Mouse (Mus musculus): ENCODE data around the gene Nktr. TPM values are rescaled to one million over a fixed set of nuclear protein-coding genes. Genes with fewer than 3 reads are reported as not detected.

The Nktr gene
- polyA plus RNA-seq, 1 experiment from 2014 or later = 88.1 TPM

DNA sequence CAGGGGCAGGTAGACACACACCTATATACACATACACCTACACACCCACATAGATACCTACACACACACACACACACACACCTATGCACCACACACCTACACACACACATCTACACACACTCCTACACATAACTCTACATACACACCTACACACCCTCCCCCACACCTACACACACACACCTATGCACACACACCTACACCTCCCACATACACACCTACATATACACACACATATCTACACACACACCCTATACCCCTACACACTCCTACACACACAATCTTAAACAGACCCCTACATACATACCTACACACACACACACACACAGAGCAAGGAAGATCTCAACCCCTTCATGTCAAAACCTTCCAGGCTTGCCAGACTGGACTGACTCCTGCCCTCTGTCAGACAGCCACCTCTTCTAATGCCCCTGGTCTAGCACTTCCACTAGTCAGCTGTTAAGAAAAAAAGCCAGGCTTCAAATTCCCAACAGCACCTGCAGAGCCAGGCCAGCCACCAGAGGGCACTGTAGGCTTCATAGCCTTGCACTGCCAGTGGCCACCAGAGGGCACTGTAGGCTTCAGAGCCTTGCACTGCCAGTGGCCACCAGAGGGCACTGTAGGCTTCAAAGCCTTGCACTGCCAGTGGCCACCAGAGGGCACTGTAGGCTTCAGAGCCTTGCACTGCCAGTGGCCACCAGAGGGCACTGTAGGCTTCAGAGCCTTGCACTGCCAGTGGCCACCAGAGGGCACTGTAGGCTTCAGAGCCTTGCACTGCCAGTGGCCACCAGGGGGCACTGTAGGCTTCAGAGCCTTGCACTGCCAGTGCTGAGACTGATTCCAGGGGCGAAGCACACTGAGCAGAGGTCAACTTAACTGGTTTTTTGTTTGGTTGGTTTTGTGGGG lies 21.6 kb upstream of the Nktr start:
- WGBS = 100% methylated on average over 1 of the region's 1 CpGs
- H3K36me3 ChIP-seq (ENCODE audit: control insufficient read depth, insufficient read depth, low read length) = peaks cover 7% of the 10 kb centered on the region
- H3K4me2 ChIP-seq (replicated peaks; ENCODE audit: low read depth, low read length) = no peak overlapping the region
- no peak overlapping the region for H3K9ac ChIP-seq (replicated peaks; ENCODE audit: low read depth, low read length)
- H3K27me3 ChIP-seq (ENCODE audit: control insufficient read depth, insufficient read depth, low read length) = no peaks in the 10 kb centered on the region
- no peak overlapping the region for H3K4me3 ChIP-seq (ENCODE audit: low read depth, low read length)
- peak; percentile 71; the same call in 1 of the 2 replicates for ATAC-seq (ENCODE audit: insufficient number of reproducible peaks, insufficient read depth, low FRiP score, low read depth)
- H3K4me1 ChIP-seq (ENCODE audit: control insufficient read depth, insufficient read depth, low read length) = no peaks in the 10 kb centered on the region
- no peaks in the 10 kb centered on the region for H3K9me3 ChIP-seq (ENCODE audit: control insufficient read depth, low read depth, low read length)
- no peak overlapping the region for H3K27ac ChIP-seq (ENCODE audit: low read length)

DNA sequence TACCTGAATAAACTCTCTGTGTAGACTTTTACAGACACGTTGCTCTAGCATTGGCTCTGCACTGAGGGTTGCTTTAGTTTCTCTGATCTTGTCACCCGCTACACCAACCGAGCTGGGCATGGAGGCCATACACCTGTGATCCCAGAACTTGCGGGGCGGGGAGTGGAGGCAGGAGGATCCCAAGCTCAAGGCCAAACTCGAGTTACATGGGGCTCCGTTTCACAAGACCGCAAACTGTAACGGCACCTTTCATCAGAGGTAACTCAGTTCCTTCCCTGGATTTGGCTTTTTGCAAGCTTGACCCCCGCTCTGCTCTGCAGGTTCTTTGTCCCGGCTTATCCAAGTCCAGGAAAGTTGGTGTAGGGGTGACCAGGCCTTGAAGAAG lies 14.7 kb upstream of the Nktr start:
- H3K27me3 ChIP-seq (ENCODE audit: control insufficient read depth, insufficient read depth, low read length) = no peaks in the 10 kb centered on the region
- peak overlapping the region; percentile 90 for H3K4me2 ChIP-seq (replicated peaks; ENCODE audit: low read depth, low read length)
- WGBS = 31% methylated on average over 11 of the region's 11 CpGs
- no peaks in the 10 kb centered on the region for H3K36me3 ChIP-seq (ENCODE audit: control insufficient read depth, insufficient read depth, low read length)
- peak overlapping the region; percentile 54; the same call in 1 of the 2 replicates for H3K9ac ChIP-seq (replicated peaks; ENCODE audit: low read depth, low read length)
- H3K4me3 ChIP-seq (ENCODE audit: low read depth, low read length) = peak overlapping the region; percentile 78
- no peak for ATAC-seq (ENCODE audit: insufficient number of reproducible peaks, insufficient read depth, low FRiP score, low read depth)
- peak overlapping the region; percentile 29; the same call in 1 of the 2 replicates for H3K27ac ChIP-seq (ENCODE audit: low read length)
- H3K4me1 ChIP-seq (ENCODE audit: control insufficient read depth, insufficient read depth, low read length) = peaks cover 8% of the 10 kb centered on the region
- H3K9me3 ChIP-seq (ENCODE audit: control insufficient read depth, low read depth, low read length) = no peaks in the 10 kb centered on the region

DNA sequence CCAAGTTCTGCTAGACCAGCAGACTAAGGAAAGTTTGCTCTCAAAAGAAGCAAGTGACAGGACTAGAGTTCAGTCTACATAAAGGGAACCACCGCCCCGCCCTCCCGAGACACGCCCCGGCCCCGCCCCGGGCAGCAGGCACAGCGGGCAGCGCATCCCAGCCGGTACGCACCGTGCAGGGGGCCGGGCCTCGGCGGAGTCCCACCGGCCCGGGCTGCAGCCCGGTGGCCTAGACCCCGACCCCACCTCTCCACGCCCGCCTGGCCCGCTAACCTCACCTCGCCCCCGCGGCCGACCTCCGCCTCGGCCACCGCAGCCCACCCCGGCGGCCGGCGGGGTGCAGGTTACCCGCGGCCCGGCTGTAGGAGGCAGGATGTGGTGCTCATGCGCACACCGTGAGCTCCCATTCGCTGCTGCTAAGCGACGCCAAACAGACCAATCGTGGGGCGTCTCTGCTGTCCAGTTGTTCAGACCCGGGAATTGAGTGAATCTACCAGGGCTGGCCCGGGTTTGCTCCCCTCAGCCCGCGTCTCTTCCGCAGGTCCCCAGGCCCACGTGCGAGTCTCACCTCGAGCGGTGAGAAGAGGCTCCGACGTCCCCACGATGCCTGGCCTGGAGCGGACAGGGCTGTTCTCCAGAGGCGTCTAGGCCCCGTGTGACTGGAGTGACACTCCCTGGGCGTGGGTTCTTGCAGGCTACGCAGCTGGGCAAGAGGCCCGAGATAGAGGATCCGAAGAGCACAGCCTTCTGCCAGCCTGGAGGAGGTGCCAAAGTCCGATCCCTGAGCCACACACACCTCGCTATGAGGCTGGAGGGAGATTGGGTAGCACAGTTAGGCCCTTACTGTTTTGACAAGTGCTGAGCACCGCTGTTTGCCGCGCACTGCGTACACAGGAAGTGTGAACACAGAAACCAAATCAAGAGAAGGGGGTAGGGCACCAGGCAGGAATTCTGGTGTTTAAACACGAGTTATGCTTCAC lies 14.0 kb upstream of the Nktr start, which contains the start of gene Sec22c:
Sec22c (minus strand) TSS at position 845 of the 980 bp plus-strand sequence.
- whole genome bisulfite sequencing = under 1% methylated on average over 66 of the region's 69 CpGs

DNA sequence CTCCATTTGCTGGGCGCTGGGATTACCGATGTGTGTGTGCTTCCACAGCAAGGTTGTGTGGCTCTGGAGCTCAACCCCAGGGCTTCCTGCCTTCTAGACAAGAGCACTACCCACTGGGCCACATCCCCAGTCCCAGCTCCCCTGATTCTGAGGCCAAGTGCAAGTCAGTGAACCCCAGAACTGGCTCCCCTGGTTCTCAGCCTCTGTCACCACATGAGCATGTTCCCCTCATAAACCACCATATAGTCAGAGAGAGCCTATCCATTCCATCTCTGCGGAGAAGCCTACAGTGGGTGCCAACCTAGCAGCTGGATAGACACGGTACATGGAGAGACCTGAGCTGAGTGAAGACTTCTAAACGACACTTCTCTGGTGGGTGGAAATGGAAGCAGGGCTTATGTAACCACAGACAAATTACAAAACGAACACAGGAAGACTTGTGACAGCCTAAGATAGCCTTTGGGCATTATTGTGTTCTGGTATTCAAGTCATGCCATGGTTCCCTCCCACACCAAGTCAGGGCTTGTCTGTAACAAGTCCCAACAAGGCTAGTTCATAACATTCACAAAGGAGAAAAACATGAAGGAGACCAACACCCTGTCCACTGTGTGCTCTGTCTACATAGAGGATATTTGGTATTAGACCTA lies 12.8 kb upstream of the Nktr start:
- H3K27me3 ChIP-seq (ENCODE audit: control insufficient read depth, insufficient read depth, low read length) = no peaks in the 10 kb centered on the region
- H3K4me3 ChIP-seq (ENCODE audit: low read depth, low read length) = no peak overlapping the region
- no peaks in the 10 kb centered on the region for H3K36me3 ChIP-seq (ENCODE audit: control insufficient read depth, insufficient read depth, low read length)
- no peak overlapping the region for H3K27ac ChIP-seq (ENCODE audit: low read length)
- no peak for ATAC-seq (ENCODE audit: insufficient number of reproducible peaks, insufficient read depth, low FRiP score, low read depth)
- no peak overlapping the region for H3K9ac ChIP-seq (replicated peaks; ENCODE audit: low read depth, low read length)
- H3K4me2 ChIP-seq (replicated peaks; ENCODE audit: low read depth, low read length) = 0 out of 2 replicates have a peak overlapping the region, but pooled peaks have one; percentile 90
- peaks cover 15% of the 10 kb centered on the region for H3K4me1 ChIP-seq (ENCODE audit: control insufficient read depth, insufficient read depth, low read length)
- 70% methylated on average over 6 of the region's 6 CpGs for whole genome bisulfite sequencing
- H3K9me3 ChIP-seq (ENCODE audit: control insufficient read depth, low read depth, low read length) = no peaks in the 10 kb centered on the region

More for the DNA sequence above, 14.0 kb upstream of the Nktr start, which contains the start of gene Sec22c:
- Histone ChIP-seq H3K9me3 (ENCODE audit: control insufficient read depth, low read depth, low read length) (no peaks in the 10 kb centered on the region), H3K27ac (ENCODE audit: low read length) (peak within 1 kb of the TSS; percentile 85), H3K27me3 (ENCODE audit: control insufficient read depth, insufficient read depth, low read length) (no peaks in the 10 kb centered on the region), H3K4me3 (ENCODE audit: low read depth, low read length) (peak within 1 kb of the TSS; percentile 78), H3K4me2 (replicated peaks; ENCODE audit: low read depth, low read length) (peak within 1 kb of the TSS; percentile 90), H3K9ac (replicated peaks; ENCODE audit: low read depth, low read length) (peak within 1 kb of the TSS; percentile 54), H3K4me1 (ENCODE audit: control insufficient read depth, insufficient read depth, low read length) (peaks cover 12% of the 10 kb centered on the region), H3K36me3 (ENCODE audit: control insufficient read depth, insufficient read depth, low read length) (no peaks in the 10 kb centered on the region)
- peak; percentile 97 for ATAC-seq (ENCODE audit: insufficient number of reproducible peaks, insufficient read depth, low FRiP score, low read depth)

DNA sequence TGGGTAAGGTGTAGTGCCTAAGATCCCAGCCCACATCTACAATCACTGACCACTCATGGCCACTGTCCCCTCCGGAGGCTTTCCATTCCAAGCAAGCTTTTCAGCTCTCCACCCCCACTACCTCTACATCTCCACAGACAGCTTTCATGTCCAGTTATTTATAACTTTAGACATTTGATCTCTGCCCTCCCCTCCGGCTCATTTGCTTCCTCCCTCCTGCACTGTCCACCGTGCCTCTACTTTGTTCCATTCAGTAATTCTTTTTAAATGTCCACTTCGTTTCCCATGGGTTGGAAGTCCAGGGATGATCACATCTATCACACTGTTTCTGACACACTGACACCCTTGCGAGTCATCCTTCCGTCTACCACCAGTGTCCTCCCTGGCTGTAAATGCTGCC lies 11.2 kb upstream of the Nktr start:
- Histone ChIP-seq H3K4me1 (ENCODE audit: control insufficient read depth, insufficient read depth, low read length) (peaks cover 22% of the 10 kb centered on the region), H3K27me3 (ENCODE audit: control insufficient read depth, insufficient read depth, low read length) (no peaks in the 10 kb centered on the region), H3K9ac (replicated peaks; ENCODE audit: low read depth, low read length) (no peak overlapping the region), H3K27ac (ENCODE audit: low read length) (no peak overlapping the region), H3K4me3 (ENCODE audit: low read depth, low read length) (no peak overlapping the region), H3K36me3 (ENCODE audit: control insufficient read depth, insufficient read depth, low read length) (peaks cover 5% of the 10 kb centered on the region), H3K9me3 (ENCODE audit: control insufficient read depth, low read depth, low read length) (no peaks in the 10 kb centered on the region), H3K4me2 (replicated peaks; ENCODE audit: low read depth, low read length) (no peak overlapping the region)
- ATAC-seq (ENCODE audit: insufficient number of reproducible peaks, insufficient read depth, low FRiP score, low read depth) = no peak
- 43% methylated on average over 6 of the region's 6 CpGs for WGBS

DNA sequence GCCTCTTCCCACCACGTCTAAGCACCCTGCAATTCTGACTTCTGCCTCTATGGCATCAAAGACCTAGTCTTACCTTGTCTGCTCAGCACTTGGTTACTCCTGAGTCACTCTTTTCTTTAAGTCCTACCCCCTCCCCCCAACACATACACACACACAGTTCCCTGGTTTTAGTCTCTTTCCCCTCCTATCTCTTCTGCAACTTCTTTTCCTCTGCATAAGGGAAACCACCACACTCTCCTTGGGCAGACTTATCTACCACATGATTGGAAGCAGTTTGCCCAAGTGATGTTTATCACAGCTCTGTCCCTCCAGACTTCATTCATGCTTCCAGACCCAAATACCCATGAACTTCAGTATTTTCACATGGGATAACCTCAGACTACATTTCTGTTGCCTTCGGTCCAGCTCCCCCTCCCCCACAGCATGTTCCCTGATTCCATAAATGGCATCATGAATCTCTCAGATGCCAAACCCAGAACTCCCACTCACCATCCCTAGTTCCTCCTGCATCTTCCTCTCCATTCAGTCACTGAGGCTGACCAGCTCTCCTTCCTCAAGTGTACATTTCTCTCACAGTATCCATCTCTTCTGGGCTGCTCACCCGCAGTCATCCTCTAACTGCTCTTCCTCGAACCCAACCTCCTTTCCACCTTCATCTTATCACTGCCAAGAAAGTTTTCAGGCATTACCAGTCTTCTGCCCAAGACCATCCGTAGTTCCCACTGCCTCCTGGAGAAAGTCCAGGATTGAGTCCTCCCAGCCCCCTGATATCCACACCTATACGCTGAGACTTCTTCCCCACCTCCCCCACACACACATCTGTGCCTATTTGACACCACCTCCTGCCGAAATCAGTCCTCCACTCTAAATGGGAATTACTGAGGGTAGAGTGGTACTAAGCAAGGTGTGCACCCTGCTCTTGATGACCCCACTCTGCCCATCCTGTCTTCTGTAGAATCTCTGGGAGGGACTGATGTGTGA lies 10.2 kb upstream of the Nktr start:
- H3K4me1 ChIP-seq (ENCODE audit: control insufficient read depth, insufficient read depth, low read length) = peaks cover 22% of the 10 kb centered on the region
- 67% methylated on average over 7 of the region's 7 CpGs for WGBS

DNA sequence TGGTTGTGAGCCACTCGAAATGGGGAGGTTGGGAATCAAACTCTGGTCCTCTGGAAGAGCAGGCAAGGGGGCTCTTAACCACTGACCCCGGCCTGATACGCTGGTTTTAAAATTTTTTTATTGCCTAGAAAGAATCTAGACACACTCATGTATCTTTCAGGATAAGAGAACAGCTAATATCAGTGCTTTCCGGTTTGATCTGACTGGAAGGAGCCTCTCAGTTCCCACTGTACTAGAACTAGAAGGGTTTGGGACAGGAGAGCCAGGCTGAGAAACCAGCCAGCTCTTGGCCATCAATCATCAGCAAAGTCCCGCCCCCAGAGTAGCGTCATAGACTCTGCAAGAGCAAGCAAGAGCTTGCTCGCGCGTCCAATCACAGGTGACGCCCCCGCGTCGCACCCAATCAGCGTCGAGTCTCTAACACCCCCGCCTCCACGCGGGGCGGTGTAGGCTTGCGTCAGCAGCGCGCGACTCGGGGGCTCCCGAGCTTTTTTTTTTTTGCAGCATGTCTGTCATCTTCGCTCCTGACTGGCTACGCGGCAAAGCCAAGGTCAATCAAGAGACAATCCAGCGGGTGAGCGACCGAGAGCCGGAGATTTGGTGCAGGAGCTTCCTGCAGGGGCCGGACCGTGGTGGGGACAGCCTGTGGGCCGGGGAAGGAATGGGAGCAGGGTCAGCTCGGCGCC lies 8.9 kb upstream of the Nktr start, which contains the start of gene Ss18l2:
Ss18l2 (plus strand) TSS at position 432 of the 686 bp plus-strand sequence.
- Histone ChIP-seq H3K4me2 (replicated peaks; ENCODE audit: low read depth, low read length) (peak within 1 kb of the TSS; percentile 86), H3K36me3 (ENCODE audit: control insufficient read depth, insufficient read depth, low read length) (peaks cover 12% of the 10 kb centered on the region), H3K4me1 (ENCODE audit: control insufficient read depth, insufficient read depth, low read length) (peaks cover 21% of the 10 kb centered on the region), H3K4me3 (ENCODE audit: low read depth, low read length) (peak within 1 kb of the TSS; percentile 96), H3K27ac (ENCODE audit: low read length) (peak within 1 kb of the TSS; percentile 94), H3K27me3 (ENCODE audit: control insufficient read depth, insufficient read depth, low read length) (no peaks in the 10 kb centered on the region), H3K9me3 (ENCODE audit: control insufficient read depth, low read depth, low read length) (no peaks in the 10 kb centered on the region), H3K9ac (replicated peaks; ENCODE audit: low read depth, low read length) (peak within 1 kb of the TSS; percentile 87)
- WGBS = 5% methylated on average over 37 of the region's 37 CpGs
- ATAC-seq (ENCODE audit: insufficient number of reproducible peaks, insufficient read depth, low FRiP score, low read depth) = peak; percentile 99

More for the DNA sequence above, 10.2 kb upstream of the Nktr start:
- Histone ChIP-seq H3K9me3 (ENCODE audit: control insufficient read depth, low read depth, low read length) (no peaks in the 10 kb centered on the region), H3K9ac (replicated peaks; ENCODE audit: low read depth, low read length) (no peak overlapping the region), H3K4me3 (ENCODE audit: low read depth, low read length) (no peak overlapping the region), H3K27me3 (ENCODE audit: control insufficient read depth, insufficient read depth, low read length) (no peaks in the 10 kb centered on the region), H3K36me3 (ENCODE audit: control insufficient read depth, insufficient read depth, low read length) (peaks cover 12% of the 10 kb centered on the region), H3K27ac (ENCODE audit: low read length) (no peak overlapping the region), H3K4me2 (replicated peaks; ENCODE audit: low read depth, low read length) (no peak overlapping the region)
- ATAC-seq (ENCODE audit: insufficient number of reproducible peaks, insufficient read depth, low FRiP score, low read depth) = no peak
